Mouse (Mus musculus) layer of hippocampus, postnatal 10 days (tissue): ENCODE results near the gene Ifna5. TPM values are rescaled to one million over a fixed set of nuclear protein-coding genes. Genes with fewer than 3 reads are reported as not detected.
A peak's percentile ranks its signal among the peaks of the same experiment; 100 is the strongest.

Source experiments
- DNase-seq, 2 experiments: peaks; one replicate each; pipeline ENCODE4 v3.0.0; 2021; ENCODE audit warnings: low spot score in 2 of 2
- total RNA-seq, 2 experiments: library from RNA; stranded (reverse); gene quantifications; 2 replicates each; pipeline ENCODE4 v1.2.3; 2021

The Ifna5 gene
- total RNA-seq, 2 experiments from 2014 or later = not detected

- no peak for DNase-seq
Measured at GRCm38 (mm10) chr4:88863309-88863708, 28.0 kb downstream of the Ifna5 start.

- no peak for DNase-seq
Measured at GRCm38 (mm10) chr4:88864599-88864998, 29.3 kb downstream of the Ifna5 start.

GRCm38 (mm10) chr4:88865011-88865569, 29.8 kb downstream of the Ifna5 start:
- no peak for DNase-seq

- DNase-seq = peak; percentile 82 to 88
Measured at GRCm38 (mm10) chr4:88867366-88867925, 32.1 kb downstream of the Ifna5 start.

- DNase-seq = peak; percentile 11 to 23
Measured at GRCm38 (mm10) chr4:88867926-88868911, 32.9 kb downstream of the Ifna5 start.

- DNase-seq = peak in 1 of 2 experiments; percentile 30
Measured at GRCm38 (mm10) chr4:88872691-88873090, 37.4 kb downstream of the Ifna5 start.

GRCm38 (mm10) chr4:88875435-88876095, 40.2 kb downstream of the Ifna5 start:
- DNase-seq = no peak

- no peak for DNase-seq
Measured at GRCm38 (mm10) chr4:88876520-88876919, 41.2 kb downstream of the Ifna5 start.

- DNase-seq = no peak
Measured at GRCm38 (mm10) chr4:88878246-88878645, 42.9 kb downstream of the Ifna5 start.

GRCm38 (mm10) chr4:88878772-88879171, 43.4 kb downstream of the Ifna5 start:
- DNase-seq = no peak

GRCm38 (mm10) chr4:88880101-88880500, 44.8 kb downstream of the Ifna5 start, which contains the start of gene Ifne:
TSS of gene Ifne (minus strand) at chr4:88880201.
- no peak for DNase-seq

Other genes starting within 250 kb of the Ifna5 start
- not detected for gene Ifna9, start 243.1 kb upstream of the Ifna5 start, total RNA-seq
- gene Ifna12, start 232.1 kb upstream of the Ifna5 start, total RNA-seq = not detected
- gene C87499, start 201.1 kb upstream of the Ifna5 start, total RNA-seq = not detected
- not detected for gene Ifna13, start 191.1 kb upstream of the Ifna5 start, total RNA-seq
- not detected for gene Ifna16, start 158.6 kb upstream of the Ifna5 start, total RNA-seq
- not detected for gene Ifna2, start 151.6 kb upstream of the Ifna5 start, total RNA-seq
- gene Ifnab, start 144.2 kb upstream of the Ifna5 start, total RNA-seq = not detected
- gene Gm26566, start 113.7 kb upstream of the Ifna5 start, total RNA-seq = 1 to 10 TPM; 1.2 to 1.3 TPM
- 100 to 1,000 TPM; 102 to 104 TPM for gene Klhl9, start 113.1 kb upstream of the Ifna5 start, total RNA-seq
- gene Gm13271, start 80.7 kb upstream of the Ifna5 start, total RNA-seq = not detected
- not detected for gene Gm13283, start 75.4 kb upstream of the Ifna5 start, total RNA-seq
- gene Gm13290, start 61.7 kb upstream of the Ifna5 start, total RNA-seq = not detected
- not detected for gene Gm13289, start 58.6 kb upstream of the Ifna5 start, total RNA-seq
- not detected for gene Gm13272, start 55.7 kb upstream of the Ifna5 start, total RNA-seq
- gene Ifnz, start 53.4 kb upstream of the Ifna5 start, total RNA-seq = not detected
- not detected for gene Gm13276, start 49.8 kb upstream of the Ifna5 start, total RNA-seq
- not detected for gene Gm13277, start 46.9 kb upstream of the Ifna5 start, total RNA-seq
- gene Gm13278, start 44.0 kb upstream of the Ifna5 start, total RNA-seq = not detected
- not detected for gene Gm13275, start 41.0 kb upstream of the Ifna5 start, total RNA-seq
- gene Gm13279, start 38.1 kb upstream of the Ifna5 start, total RNA-seq = not detected
- not detected for gene Gm13285, start 35.9 kb upstream of the Ifna5 start, total RNA-seq
- gene Gm13287, start 32.3 kb upstream of the Ifna5 start, total RNA-seq = not detected
- not detected for gene Gm13288, start 30.0 kb upstream of the Ifna5 start, total RNA-seq
- gene Ifna7, start 19.3 kb upstream of the Ifna5 start, total RNA-seq = not detected
- gene Ifna11, start 15.6 kb upstream of the Ifna5 start, total RNA-seq = not detected
- not detected for gene Ifna6, start 8.1 kb upstream of the Ifna5 start, total RNA-seq
- not detected for gene Ifna4, start 6.3 kb downstream of the Ifna5 start, total RNA-seq
- gene Ifna1, start 14.6 kb downstream of the Ifna5 start, total RNA-seq = not detected
- not detected for gene Ifne, start 44.7 kb downstream of the Ifna5 start, total RNA-seq